Mouse (Mus musculus) MEL (cell line): Measurements from ENCODE around the gene Nt5e. TPM values are rescaled to one million over a fixed set of nuclear protein-coding genes. Genes with fewer than 3 reads are reported as not detected.

Experiments
- DNase-seq: peaks from one replicate; pipeline ENCODE4 v3.0.0; 2011; ENCODE audit warnings: low read depth, low spot score
- H3K27ac ChIP-seq: 2 replicates; pipeline ENCODE4 v1.5.1; 2012; ENCODE audit warnings: low read depth, mild to moderate bottlenecking, control low read depth, low read length, moderate library complexity; ENCODE audit not compliant: control insufficient read depth
- H3K27me3 ChIP-seq, 2 experiments: fragments of 150-350 bp in 1 of 2; sonication (generic) in 1 of 2; 2 replicates each; pipeline ENCODE4 v1.6.1; 2012; ENCODE audit warnings: low read length in 2 of 2, mild to moderate bottlenecking in 2 of 2, improper control_type of control experiment in 1 of 2, moderate library complexity in 1 of 2; ENCODE audit not compliant: insufficient read depth in 2 of 2, control insufficient read depth in 1 of 2
- H3K36me3 ChIP-seq, 2 experiments: 2 replicates each; pipeline ENCODE4 v1.6.1; 2012 to 2014; ENCODE audit warnings: low read length in 2 of 2, improper control_type of control experiment in 1 of 2, inconsistent platforms in 1 of 2, mild to moderate bottlenecking in 1 of 2; ENCODE audit not compliant: insufficient read depth in 2 of 2, control insufficient read depth in 1 of 2
- H3K4me1 ChIP-seq, 2 experiments: fragments of 150-350 bp in 1 of 2; sonication (generic) in 1 of 2; 2 replicates each; pipeline ENCODE4 v1.6.1; 2012; ENCODE audit warnings: low read length in 2 of 2, improper control_type of control experiment in 1 of 2, mild to moderate bottlenecking in 1 of 2; ENCODE audit not compliant: insufficient read depth in 2 of 2, control insufficient read depth in 1 of 2
- H3K4me3 ChIP-seq, 2 experiments: fragments of 150-350 bp in 1 of 2; sonication (generic) in 1 of 2; 2 replicates each; pipeline ENCODE4 v1.5.1; 2012; ENCODE audit warnings: low read depth in 2 of 2, low read length in 2 of 2, mild to moderate bottlenecking in 2 of 2, moderate library complexity in 2 of 2, control low read depth in 1 of 2, improper control_type of control experiment in 1 of 2; ENCODE audit not compliant: control insufficient read depth in 1 of 2, insufficient read depth in 1 of 2
- H3K79me2 ChIP-seq: 2 replicates; pipeline ENCODE4 v1.6.1; 2012; ENCODE audit warnings: mild to moderate bottlenecking, low read length, moderate library complexity; ENCODE audit not compliant: control insufficient read depth, poor library complexity, insufficient read depth
- H3K9ac ChIP-seq: 2 replicates; pipeline ENCODE4 v1.6.1; 2012; ENCODE audit warnings: low read depth, mild to moderate bottlenecking, control low read depth, low read length, moderate library complexity; ENCODE audit not compliant: control insufficient read depth, poor library complexity, severe bottlenecking
- H3K9me3 ChIP-seq: fragments of 150-350 bp; sonication (generic); replicated peaks from 2 replicates; pipeline ENCODE4 v1.6.1; 2012; ENCODE audit warnings: mild to moderate bottlenecking, low read length, improper control_type of control experiment, moderate library complexity; ENCODE audit not compliant: insufficient read depth
- BHLHE40 ChIP-seq: IDR thresholded peaks from 2 replicates; pipeline ENCODE4 v1.6.1; 2012; ENCODE audit warnings: low read depth, mild to moderate bottlenecking, inconsistent platforms, low read length, improper control_type of control experiment, borderline replicate concordance
- CHD1 ChIP-seq: IDR thresholded peaks from 2 replicates; pipeline ENCODE4 v1.6.1; 2012; ENCODE audit warnings: low read depth, mild to moderate bottlenecking, inconsistent platforms, low read length, improper control_type of control experiment
- CTCF ChIP-seq, 3 experiments: IDR thresholded peaks in 2 of 3; conservative IDR thresholded peaks in 1 of 3; 2 replicates each; pipeline ENCODE4 v1.5.1; 2011 to 2012; ENCODE audit warnings: low read length in 3 of 3, low read depth in 2 of 3, mild to moderate bottlenecking in 2 of 3, improper control_type of control experiment in 1 of 3, inconsistent platforms in 1 of 3, mixed read lengths in 1 of 3, moderate library complexity in 1 of 3; ENCODE audit not compliant: control insufficient read depth in 1 of 3, insufficient read depth in 1 of 3, poor library complexity in 1 of 3, severe bottlenecking in 1 of 3
- E2F4 ChIP-seq: IDR thresholded peaks from 2 replicates; pipeline ENCODE4 v1.6.1; 2011; ENCODE audit warnings: low read depth, low read length, improper control_type of control experiment, borderline replicate concordance
- ELF1 ChIP-seq: IDR thresholded peaks from 2 replicates; pipeline ENCODE4 v1.6.1; 2014; ENCODE audit warnings: low read depth, mild to moderate bottlenecking, inconsistent platforms, low read length, improper control_type of control experiment, moderate library complexity
- GABPA ChIP-seq: IDR thresholded peaks from 2 replicates; pipeline ENCODE4 v1.6.1; 2012; ENCODE audit warnings: low read depth, mild to moderate bottlenecking, inconsistent platforms, low read length, improper control_type of control experiment, moderate library complexity
- GATA1 ChIP-seq: IDR thresholded peaks from 2 replicates; pipeline ENCODE4 v1.6.1; 2011; ENCODE audit warnings: low read depth, low read length, improper control_type of control experiment
- HCFC1 ChIP-seq: IDR thresholded peaks from 2 replicates; pipeline ENCODE4 v1.6.1; 2012; ENCODE audit warnings: low read depth, mild to moderate bottlenecking, inconsistent platforms, low read length, improper control_type of control experiment, moderate library complexity
- JUND ChIP-seq: IDR thresholded peaks from 2 replicates; pipeline ENCODE4 v1.6.1; 2011; ENCODE audit warnings: low read depth, mild to moderate bottlenecking, improper control_type of control experiment, low read length
- KAT2A ChIP-seq: conservative IDR thresholded peaks from 2 replicates; pipeline ENCODE4 v1.6.1; 2012; ENCODE audit warnings: low read depth, low read length, improper control_type of control experiment, inconsistent platforms
- MEF2A ChIP-seq: IDR thresholded peaks from 2 replicates; pipeline ENCODE4 v1.6.1; 2014; ENCODE audit warnings: low read depth, mild to moderate bottlenecking, inconsistent platforms, low read length, improper control_type of control experiment; ENCODE audit not compliant: poor library complexity, insufficient replicate concordance, severe bottlenecking; ENCODE audit errors: extremely low read depth
- NELFE ChIP-seq: IDR thresholded peaks from 2 replicates; pipeline ENCODE4 v1.6.1; 2011; ENCODE audit warnings: low read depth, low read length, improper control_type of control experiment
- POLR2AphosphoS2 ChIP-seq: IDR thresholded peaks from 2 replicates; pipeline ENCODE4 v1.6.1; 2011; ENCODE audit warnings: low read length, improper control_type of control experiment
- POLR2AphosphoS5 ChIP-seq: IDR thresholded peaks from 2 replicates; pipeline ENCODE4 v1.6.1; 2012; ENCODE audit warnings: low read depth, borderline replicate concordance, mild to moderate bottlenecking, inconsistent platforms, low read length, moderate library complexity, mixed read lengths
- RCOR1 ChIP-seq: IDR thresholded peaks from 2 replicates; pipeline ENCODE4 v1.6.1; 2012; ENCODE audit warnings: low read depth, mild to moderate bottlenecking, inconsistent platforms, low read length, improper control_type of control experiment
- SIN3A ChIP-seq: IDR thresholded peaks from 2 replicates; pipeline ENCODE4 v1.6.1; 2012; ENCODE audit warnings: low read length, improper control_type of control experiment, inconsistent platforms
- SMC3 ChIP-seq: IDR thresholded peaks from 2 replicates; pipeline ENCODE4 v1.6.1; 2011; ENCODE audit warnings: low read depth, low read length, improper control_type of control experiment
- TAL1 ChIP-seq: IDR thresholded peaks from 2 replicates; pipeline ENCODE4 v1.6.1; 2012; ENCODE audit warnings: mild to moderate bottlenecking, inconsistent platforms, low read length, moderate library complexity, mixed read lengths
- UBTF ChIP-seq: IDR thresholded peaks from 2 replicates; pipeline ENCODE4 v1.6.1; 2012; ENCODE audit warnings: low read depth, mild to moderate bottlenecking, inconsistent platforms, low read length, improper control_type of control experiment, moderate library complexity, borderline replicate concordance; ENCODE audit not compliant: insufficient read depth
- USF1 ChIP-seq: IDR thresholded peaks from 2 replicates; pipeline ENCODE4 v1.6.1; 2014; ENCODE audit warnings: low read depth, mild to moderate bottlenecking, inconsistent platforms, low read length, improper control_type of control experiment, moderate library complexity
- ZC3H11A ChIP-seq: IDR thresholded peaks from 2 replicates; pipeline ENCODE4 v1.6.1; 2012; ENCODE audit warnings: low read depth, mild to moderate bottlenecking, inconsistent platforms, low read length, improper control_type of control experiment
- ZKSCAN1 ChIP-seq: IDR thresholded peaks from 2 replicates; pipeline ENCODE4 v1.6.1; 2012; ENCODE audit warnings: low read depth, mild to moderate bottlenecking, inconsistent platforms, low read length, improper control_type of control experiment, moderate library complexity
- ZMIZ1 ChIP-seq: IDR thresholded peaks from 2 replicates; pipeline ENCODE4 v1.6.1; 2012; ENCODE audit warnings: low read depth, mild to moderate bottlenecking, inconsistent platforms, low read length, improper control_type of control experiment, moderate library complexity
- ZNF384 ChIP-seq: IDR thresholded peaks from 2 replicates; pipeline ENCODE4 v1.6.1; 2012; ENCODE audit warnings: low read depth, mild to moderate bottlenecking, inconsistent platforms, low read length, improper control_type of control experiment
- polyA plus RNA-seq, 2 experiments: library from polyadenylated mRNA; stranded (reverse) in 1 of 2; unstranded in 1 of 2; fragments of >175 nt in 1 of 2; fragments of >200 nt in 1 of 2; gene quantifications; 2 replicates each; pipeline versions ENCODE4 v1.2.1 to v1.2.4; 2012; ENCODE audit warnings: low replicate concordance in 2 of 2, low read depth in 1 of 2; ENCODE audit not compliant: insufficient read length in 2 of 2, insufficient read depth in 1 of 2, missing spikeins in 1 of 2
- total RNA-seq: library from RNA; depleted of rRNA; stranded (reverse); fragments of 300-350 nt; gene quantifications from 2 replicates; pipeline ENCODE4 v1.2.3, GENCODE M21; 2012

Gene Nt5e
- total and polyA plus RNA-seq, 3 experiments, result 0.12 to 0.19 TPM; not detected in 1

DNA sequence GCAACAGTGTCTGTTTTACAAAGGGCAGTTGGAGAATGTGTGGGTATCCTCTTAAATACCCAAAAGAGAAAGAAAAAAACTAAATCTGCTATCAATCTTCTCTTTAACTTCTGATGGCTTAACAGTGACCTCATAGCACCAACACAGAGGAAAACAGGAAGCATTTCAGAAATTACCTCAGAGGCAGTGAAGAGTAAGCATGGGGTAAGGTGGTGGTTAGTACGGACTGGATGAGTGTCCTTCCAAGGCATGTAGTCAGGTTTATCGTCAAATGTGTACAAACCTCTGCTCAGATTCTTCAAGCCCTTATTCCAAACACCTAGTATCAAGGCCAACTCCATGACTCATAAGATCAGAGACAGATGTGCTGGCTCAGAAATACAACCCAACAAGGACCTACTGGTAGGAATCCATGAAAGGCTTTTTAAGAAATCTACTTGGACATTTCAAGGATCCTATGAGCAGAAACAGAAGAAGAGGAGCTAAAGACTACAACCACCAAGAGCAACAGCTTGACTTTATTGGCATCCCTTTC lies 34.1 kb upstream of the Nt5e start:
- no peaks in the 10 kb centered on the region for H3K79me2 ChIP-seq
- DNase-seq, result no peak

DNA sequence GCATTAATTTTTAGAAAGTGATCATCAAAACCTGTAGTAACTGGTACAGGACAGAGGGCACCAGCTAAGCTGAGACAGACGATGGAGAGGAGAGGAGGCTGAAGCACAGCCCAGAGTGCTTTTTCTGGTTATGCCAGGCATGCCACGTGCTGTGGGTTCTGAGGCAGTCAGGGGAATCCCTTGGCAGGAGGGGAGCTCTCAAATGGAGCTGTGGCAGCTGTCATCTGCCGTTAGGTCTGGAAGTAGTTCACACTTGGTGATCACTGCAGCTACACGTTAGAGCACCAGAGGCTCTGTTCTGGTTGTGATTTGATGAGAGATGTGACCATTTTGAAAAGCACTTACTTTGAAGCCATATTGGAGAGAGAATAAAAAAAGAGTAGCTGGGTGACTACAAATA lies 31.2 kb upstream of the Nt5e start:
- no peaks in the 10 kb centered on the region for H3K4me1 ChIP-seq
- H3K9me3 ChIP-seq, result no peaks in the 10 kb centered on the region
- no peaks in the 10 kb centered on the region for H3K79me2 ChIP-seq
- no peaks in the 10 kb centered on the region for H3K36me3 ChIP-seq
- DNase-seq, result no peak
- no peaks in the 10 kb centered on the region; a peak in 1 of 4 replicates for H3K27me3 ChIP-seq
- no peak overlapping the region for H3K9ac ChIP-seq
- H3K4me3 ChIP-seq, result no peak overlapping the region
- H3K27ac ChIP-seq, result no peak overlapping the region
- no peak for TF ChIP-seq KAT2A
- no peak for TF ChIP-seq ELF1
- TF ChIP-seq POLR2AphosphoS5, result no peak
- no peak for TF ChIP-seq TAL1
- TF ChIP-seq ZC3H11A, result no peak
- TF ChIP-seq HCFC1, result no peak
- no peak for TF ChIP-seq E2F4
- TF ChIP-seq SIN3A, result no peak
- TF ChIP-seq CHD1, result no peak
- TF ChIP-seq JUND, result no peak
- no peak for TF ChIP-seq MEF2A
- TF ChIP-seq ZKSCAN1, result no peak
- TF ChIP-seq, all 39 proteins: peak for 0

More for the DNA sequence above, 34.1 kb upstream of the Nt5e start:
- TF ChIP-seq UBTF (no peak), ZKSCAN1 (no peak), ZNF384 (no peak), HCFC1 (no peak), SIN3A (no peak), ZC3H11A (no peak), NELFE (no peak), CHD1 (no peak), GATA1 (no peak), GABPA (no peak), ZMIZ1 (no peak), USF1 (no peak), POLR2AphosphoS2 (no peak), CTCF (IDR thresholded peaks at IDR 0.05 in 2 of 3, conservative IDR thresholded peaks at IDR 0.05 in 1 of 3; ENCODE audit: control insufficient read depth in 1 of 3, insufficient read depth in 1 of 3, low read depth in 2 of 3, low read length in 3 of 3, poor library complexity in 1 of 3, severe bottlenecking in 1 of 3) (no peak), BHLHE40 (no peak), ELF1 (no peak), SMC3 (no peak), POLR2AphosphoS5 (no peak), RCOR1 (no peak)
- Histone ChIP-seq H3K36me3 (no peaks in the 10 kb centered on the region), H3K27me3 (no peaks in the 10 kb centered on the region), H3K27ac (no peak overlapping the region), H3K4me1 (no peaks in the 10 kb centered on the region), H3K4me3 (no peak overlapping the region), H3K9me3 (no peaks in the 10 kb centered on the region), H3K9ac (no peak overlapping the region)
